Mouse (Mus musculus): ENCODE results near the gene Tprn.

Gene Tprn

DNA sequence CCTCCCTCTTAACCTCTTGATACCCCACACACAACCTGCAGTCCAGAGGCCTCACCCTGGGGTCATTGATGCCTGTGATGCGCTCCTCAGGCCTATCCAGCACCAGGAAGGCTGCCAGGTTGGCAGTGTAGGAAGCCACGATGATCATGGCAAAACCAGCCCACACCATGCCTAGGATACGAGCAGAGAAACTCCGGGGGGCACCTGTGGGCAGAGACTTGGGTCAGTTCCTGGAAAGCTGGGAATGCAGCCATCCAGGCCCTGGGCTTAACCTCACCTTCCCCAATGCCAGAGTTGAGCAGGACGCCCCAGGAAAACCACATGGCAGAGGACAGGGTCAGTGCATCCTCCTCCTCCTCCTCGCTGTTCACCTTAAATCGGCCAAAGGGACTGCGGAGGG is 34.7 kb downstream of the Tprn start:
- no peak for DNase-seq

DNA sequence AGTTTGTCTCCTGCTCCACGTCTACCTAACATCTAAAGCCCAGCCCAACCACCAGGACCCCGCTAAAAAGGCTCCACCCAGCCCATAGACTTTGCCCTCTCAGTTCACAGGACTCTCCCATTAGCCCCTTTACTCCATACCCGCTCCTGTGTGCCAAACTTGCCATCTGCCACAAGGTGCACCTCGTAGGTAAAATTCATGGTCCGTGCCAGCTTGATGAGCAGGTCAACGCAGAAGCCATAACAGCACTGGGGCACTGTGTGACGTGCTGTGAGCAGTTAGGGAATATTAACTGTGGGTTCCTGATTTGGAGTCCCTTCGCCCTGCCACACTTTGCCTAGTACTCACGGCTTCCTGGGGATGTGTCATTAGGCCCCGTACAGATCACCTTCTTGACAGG is 35.6 kb downstream of the Tprn start:
- DNase-seq: no peak

DNA sequence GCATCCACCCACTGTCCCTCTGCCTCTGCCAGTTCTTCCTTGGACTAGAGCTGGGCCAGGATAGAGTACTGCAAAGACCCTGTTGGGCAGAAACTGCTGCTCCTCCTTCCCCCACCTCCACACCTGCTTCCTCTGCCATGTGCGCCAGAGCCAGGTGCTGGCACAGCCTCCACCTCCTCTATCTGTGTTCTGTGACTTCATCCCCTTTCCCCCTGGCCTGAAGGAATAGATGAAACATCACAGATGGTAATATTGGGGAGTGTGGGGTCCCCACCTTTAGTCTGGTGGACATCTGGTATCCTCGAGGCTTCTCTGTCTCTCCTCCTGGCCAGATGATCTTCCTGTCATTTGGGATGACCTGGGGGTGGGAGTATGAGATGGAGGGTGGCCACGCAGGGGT is 41.0 kb downstream of the Tprn start:
- DNase-seq: no peak

DNA sequence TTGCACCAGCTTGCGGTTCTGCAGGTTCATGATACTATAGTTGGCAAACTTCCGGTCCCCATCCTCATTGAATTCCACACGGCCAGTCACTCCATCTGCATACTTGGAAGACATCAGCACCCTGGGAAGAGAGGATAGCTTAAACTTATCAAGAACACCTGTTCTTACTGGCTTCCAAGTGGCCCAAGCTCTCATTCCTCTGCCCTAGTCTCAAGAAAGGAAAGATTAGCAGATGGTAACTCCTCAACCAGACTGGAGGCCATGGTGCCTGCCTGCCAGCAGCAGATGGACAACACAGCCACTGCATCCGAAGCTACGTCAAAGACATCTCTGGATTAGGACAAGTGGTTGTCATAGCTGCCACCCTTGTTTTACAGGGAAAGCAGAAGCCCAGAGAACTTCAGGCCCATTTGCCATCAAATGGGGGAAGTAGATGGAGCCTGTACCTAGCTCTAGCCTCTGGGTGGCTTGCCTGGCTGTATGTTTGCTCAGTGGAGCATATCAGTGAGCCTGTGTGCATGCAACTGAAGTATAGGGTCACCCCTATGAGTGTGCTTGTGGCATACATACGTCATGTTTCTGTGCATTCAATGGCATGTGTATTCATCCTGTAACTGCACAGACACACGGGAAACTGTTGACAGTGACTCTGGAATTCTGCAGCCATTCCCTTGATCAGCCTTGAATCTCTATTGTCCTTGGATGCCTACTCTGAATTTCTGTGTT is 41.7 kb downstream of the Tprn start:
- no peak for DNase-seq

DNA sequence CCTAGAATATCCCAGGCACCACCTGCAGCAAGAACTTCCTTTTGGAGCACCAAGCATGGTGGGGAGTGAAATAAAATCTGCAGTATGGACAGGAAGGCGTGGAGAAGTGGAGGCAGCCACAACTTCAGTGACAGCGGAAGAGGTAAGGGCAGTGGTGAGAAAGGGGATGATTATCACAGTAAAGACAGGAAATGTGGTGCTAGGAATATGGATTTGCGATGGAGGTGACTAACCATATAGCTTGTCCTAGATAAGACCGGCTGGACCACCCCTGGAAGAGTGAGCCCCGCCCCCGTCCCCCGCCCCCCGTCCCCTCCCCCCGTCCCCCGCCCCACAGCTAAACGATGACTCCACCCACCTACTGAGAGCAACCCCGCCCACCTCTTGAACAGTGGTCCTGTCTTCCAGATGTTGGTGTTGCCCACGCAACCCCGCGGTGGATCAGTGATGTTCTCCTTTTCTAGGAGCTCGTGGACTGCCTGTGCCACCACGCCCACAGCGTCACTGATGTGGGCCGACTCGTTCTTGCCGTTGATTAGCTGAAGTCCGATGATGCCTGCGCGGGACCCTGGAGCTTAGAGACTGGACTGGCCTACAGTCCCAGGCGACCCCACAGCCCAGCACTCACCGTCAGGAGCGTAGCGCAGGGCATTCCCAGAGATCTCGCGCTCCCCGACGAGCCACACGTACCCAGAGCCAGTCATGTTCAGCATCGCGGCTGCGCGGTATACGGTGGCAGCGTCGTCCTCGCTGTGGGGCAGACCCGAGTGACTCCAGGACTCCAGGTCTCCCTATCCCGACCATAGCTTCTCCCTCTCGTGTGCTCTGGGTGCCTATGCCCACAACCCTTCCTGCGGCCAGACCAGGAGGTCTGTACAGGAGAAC is 42.5 kb downstream of the Tprn start:
- DNase-seq: no peak

DNA sequence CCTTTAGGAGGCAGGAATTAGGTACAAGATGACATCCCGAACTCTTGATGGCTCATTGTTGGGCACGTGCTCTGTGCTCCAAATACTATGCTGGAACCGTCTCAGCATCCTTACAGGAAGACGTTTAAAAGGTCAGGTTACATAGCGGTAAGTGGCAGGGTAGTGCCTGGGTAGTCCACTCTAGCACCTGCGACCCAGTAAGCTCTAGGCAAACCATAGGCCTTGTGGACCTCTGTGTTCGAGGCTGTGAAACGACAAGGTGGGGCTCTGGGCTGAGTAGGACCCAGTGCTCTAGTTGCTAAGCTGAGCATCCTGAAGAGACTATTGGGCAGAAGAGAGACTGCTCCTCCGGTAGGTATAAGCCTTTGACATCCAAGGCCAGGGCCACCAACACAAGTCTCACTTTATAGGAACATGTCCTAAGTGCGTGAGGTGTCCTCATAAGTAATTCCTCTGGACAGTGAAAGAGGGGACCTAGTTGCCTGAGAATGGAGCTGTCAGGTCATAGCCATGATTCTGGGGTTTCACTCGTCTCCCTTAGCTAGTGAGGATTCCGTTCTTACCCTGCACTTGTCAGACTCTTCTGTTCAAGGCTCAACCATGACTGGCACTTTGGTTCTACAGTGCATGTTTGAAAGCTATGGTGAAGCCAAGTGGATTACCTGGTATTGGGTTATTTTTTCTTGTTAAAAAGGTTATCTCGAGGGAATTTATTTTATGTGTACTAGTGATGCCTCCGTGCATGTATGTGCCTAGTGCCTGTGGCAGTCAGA is 43.4 kb downstream of the Tprn start:
- DNase-seq: no peak

DNA sequence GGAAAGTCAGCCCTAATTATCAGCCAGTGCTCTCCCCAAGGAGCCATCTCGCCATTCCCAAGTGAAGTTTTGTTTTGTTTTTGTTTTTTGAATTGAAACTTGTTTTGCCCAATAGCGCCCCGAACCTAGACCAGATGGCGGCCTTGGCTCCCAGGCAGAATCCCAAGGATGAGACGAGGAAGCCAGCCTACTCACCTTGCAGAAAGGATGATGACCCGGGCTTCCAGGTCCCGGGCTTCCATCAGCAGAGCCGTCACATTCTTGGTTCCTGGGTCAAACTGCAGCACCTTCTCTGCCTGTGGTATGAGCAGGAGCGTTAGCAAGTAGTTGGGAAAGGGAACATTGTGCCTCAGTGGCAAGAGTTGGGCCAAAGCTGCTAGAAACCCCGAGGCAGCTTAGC is 47.8 kb downstream of the Tprn start:
- no peak for DNase-seq

DNA sequence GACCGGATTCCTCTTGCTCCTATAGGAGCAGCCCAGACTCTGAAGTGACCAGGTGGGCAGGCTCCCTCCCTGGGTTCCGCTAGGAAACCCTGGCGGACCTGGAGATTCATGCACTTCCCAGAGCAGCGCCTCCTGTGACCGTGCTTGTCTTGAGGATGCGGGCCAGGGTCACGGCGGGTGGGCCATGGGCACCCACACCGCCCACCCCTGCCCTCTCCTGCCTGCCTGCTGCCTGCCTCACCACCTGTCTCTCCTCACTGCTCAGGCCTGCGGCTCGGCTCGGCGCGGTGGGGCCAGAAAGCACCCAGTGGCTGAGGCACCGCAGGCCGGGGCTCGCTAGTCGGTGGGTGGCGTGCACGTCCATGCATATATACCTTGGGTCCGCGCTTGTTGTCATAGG is 48.6 kb downstream of the Tprn start:
- DNase-seq: no peak

DNA sequence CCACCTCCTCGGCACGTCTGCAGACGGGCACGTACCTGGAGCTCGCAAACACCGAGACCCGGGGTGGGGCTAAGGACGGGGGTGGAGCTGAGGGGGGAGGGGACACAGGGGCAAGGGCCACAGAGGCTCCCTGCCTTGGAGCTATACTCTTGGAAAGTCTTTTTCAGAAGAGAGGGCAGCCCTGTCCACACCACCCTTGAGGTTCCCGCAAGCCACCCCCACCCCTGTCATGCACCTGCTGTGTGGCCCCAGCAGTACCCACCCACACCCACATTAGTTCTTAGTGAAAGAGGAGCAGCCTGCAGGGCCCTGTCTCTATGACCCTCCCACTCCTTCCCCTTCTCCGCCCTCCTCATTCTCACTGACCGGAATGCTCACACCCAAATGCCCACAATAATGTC is 49.1 kb downstream of the Tprn start:
- no peak for DNase-seq

DNA sequence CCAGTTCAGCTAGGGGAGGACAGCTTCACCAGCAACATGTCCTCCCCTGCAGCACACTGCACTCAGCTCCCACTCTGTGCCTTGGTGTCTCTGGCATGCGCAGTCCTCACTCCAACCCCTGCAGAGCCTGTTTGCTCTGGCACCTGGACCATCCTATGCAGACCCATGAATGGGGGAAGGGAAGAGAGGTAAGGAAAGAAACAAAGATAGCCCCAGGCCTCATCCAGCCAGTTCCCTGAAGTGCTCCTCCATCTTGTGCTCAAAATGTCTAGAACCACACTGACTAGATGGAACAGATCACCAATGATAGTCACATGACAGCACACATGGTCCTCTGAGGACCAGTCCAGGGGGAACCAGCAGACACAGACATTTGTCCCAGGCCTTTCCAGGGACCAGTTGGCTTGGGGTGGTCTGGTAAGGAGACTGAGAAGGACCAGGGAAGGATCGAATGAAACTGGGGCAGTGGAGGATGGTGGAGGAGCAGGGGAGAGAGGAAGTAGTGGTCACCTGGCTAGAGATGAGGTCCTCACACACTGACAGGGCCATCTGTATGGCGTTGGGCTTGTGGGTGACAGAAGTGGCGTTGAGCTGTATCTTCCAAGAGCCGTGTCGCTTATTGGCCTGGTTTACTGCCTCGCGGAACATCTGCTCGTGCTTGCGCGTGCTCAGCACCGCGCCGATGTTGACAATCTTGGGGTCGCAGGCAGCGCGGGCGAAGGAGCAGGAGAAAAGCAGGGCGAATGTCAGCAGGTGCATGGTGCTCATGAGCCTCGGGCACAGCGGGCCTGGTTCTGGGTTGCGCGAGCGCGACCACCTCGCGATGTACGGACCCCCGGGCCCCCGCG is 55.9 kb downstream of the Tprn start:
- no peak for DNase-seq

DNA sequence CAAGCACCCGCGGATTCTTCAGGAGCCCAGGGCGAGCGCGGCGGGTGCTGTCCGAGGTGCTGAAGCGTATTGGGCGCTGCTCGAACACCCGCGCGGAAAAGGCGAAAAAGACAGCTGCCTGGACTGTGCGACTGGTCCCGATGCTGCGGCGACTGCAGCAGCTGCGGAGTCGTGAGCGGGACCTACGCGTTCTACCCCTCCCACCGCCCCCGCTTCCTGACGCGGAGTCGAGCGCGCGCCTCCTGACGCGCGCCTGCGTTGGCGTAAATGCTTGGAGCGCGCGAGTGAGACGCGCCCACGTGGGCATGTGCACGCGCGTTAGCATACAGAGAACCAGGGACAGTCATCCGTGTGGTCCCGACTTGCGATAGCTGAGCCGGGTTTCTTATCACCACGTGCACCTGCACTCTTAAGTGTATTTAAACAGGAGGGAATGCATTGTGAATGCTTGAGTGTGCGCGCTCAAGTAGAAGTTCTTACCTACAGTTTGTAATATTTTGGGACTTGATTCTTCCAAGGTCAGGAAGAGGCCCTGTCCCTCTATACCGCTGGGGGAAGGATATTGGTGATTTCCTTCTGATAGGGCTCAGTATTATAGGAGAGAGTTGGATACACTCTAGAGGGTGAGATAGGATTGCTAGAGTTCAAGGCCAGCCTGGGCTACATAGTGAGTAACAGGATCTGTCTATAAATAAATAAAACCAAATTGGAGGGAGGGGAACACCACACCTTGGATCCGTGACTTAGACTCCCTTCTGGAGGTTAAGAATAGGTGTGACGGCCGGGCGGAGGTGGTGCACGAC is 56.8 kb downstream of the Tprn start, which contains the start of gene Grin1:
Gene Grin1, minus strand, starts transcription at position 217 of the 803 bp plus-strand sequence.
- DNase-seq: peak; percentile 62
